Mouse (Mus musculus) Patski (cell line): ENCODE data around the gene Galns. TPM values are rescaled to one million over a fixed set of nuclear protein-coding genes. Genes with fewer than 3 reads are reported as not detected.
A peak's percentile ranks its signal among the peaks of the same experiment; 100 is the strongest.

ENCODE experiments used
- ATAC-seq: fragments of 100-300 bp; one replicate; pipeline ENCODE4 v1.8.0; 2021
- CTCF ChIA-PET: fragments of 350-600 bp; sonication (Branson Sonifier 250); formaldehyde crosslinking; loops from one replicate; lab custom pipeline; 2022; ENCODE audit warnings: inconsistent platforms; lab: Charles Lee
- POLR2A ChIA-PET: fragments of 350-600 bp; sonication (Branson Sonifier 250); formaldehyde crosslinking; loops from one replicate; lab custom pipeline; 2022; ENCODE audit warnings: antibody characterized with exemption, inconsistent platforms; lab: Charles Lee
- DNase-seq: peaks from one replicate; pipeline ENCODE4 v3.0.0-alpha.2; 2011; ENCODE audit warnings: low read depth, low spot score
- H3K27me3 ChIP-seq: fragments of 371-371 bp; one replicate; pipeline ENCODE4 v1.5.1; 2021
- CTCF ChIP-seq: fragments of 100-300 bp; IDR thresholded peaks from one replicate; pipeline ENCODE4 v1.5.1; 2021
- in situ Hi-C: fragments of 300-500 bp; cut with MboI; formaldehyde crosslinking; loops from 3 replicates; pipeline ENCODE4 v1.11.1; 2018; ENCODE audit warnings: low pct_unique_long_range_greater_than_20kb, mixed read lengths
- polyA plus RNA-seq: library from polyadenylated mRNA; unstranded; gene quantifications from one replicate; pipeline ENCODE4 v1.2.3, GENCODE M21; 2021

Galns gene
- polyA plus RNA-seq, 1 experiment from 2014 or later: 60.3 TPM

GRCm38 (mm10) chr8:122569996-122570395 is 41.3 kb downstream of the Galns start:
- no peak for TF ChIP-seq CTCF
- no peaks in the 10 kb centered on the region for H3K27me3 ChIP-seq
- ChIA-PET CTCF (interaction anchor here (2.6 kb wide), 1 partner anchor 40 kb away, joined by 6 read pairs; the partner anchor contains the start of genes Galns and Trappc2l), POLR2A (no interaction called here)
- DNase-seq (no peak), ATAC-seq (no peak)
- in situ Hi-C loops: no loop called here

GRCm38 (mm10) chr8:122569329-122569728 is 41.9 kb downstream of the Galns start:
- ATAC-seq (no peak), DNase-seq (no peak)
- in situ Hi-C loops: no loop called here
- CTCF ChIA-PET: interaction anchor here (2.6 kb wide), 1 partner anchor 41 kb away, joined by 6 read pairs; the partner anchor contains the start of genes Galns and Trappc2l
- TF ChIP-seq CTCF: no peak
- no peaks in the 10 kb centered on the region for H3K27me3 ChIP-seq
- POLR2A ChIA-PET: interaction anchor here (4.0 kb wide), 1 partner anchor 41 kb away, joined by 13 read pairs; the partner anchor contains the start of genes Galns and Trappc2l

DNA sequence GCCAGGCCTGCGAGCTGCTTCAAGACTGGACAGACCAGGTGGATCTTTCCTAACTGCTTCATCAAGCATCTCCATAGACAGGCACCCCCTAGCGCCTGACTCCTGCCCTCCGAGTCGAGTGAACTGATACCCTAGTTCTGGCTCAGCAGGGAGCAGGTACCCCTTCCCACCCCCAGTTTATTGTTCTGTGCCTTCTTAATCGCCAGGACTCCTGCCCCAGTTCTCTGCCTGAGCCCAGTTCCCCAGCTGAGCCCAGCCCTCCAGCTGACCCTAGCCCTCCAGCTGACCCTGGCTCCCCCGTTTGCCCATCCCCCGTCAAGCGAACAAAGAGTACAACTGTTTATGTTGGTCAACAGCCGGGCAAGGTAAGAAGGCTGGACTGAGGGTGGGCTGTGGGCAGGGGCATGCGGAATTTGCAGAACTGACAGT is 42.4 kb downstream of the Galns start:
- DNase-seq (no peak), ATAC-seq (no peak)
- ChIA-PET CTCF (interaction anchor here (2.6 kb wide), 1 partner anchor 42 kb away, joined by 6 read pairs; the partner anchor contains the start of genes Galns and Trappc2l), POLR2A (interaction anchor here (4.0 kb wide), 1 partner anchor 42 kb away, joined by 13 read pairs; the partner anchor contains the start of genes Galns and Trappc2l)
- in situ Hi-C loops: no loop called here
- no peaks in the 10 kb centered on the region for H3K27me3 ChIP-seq
- TF ChIP-seq CTCF: no peak

DNA sequence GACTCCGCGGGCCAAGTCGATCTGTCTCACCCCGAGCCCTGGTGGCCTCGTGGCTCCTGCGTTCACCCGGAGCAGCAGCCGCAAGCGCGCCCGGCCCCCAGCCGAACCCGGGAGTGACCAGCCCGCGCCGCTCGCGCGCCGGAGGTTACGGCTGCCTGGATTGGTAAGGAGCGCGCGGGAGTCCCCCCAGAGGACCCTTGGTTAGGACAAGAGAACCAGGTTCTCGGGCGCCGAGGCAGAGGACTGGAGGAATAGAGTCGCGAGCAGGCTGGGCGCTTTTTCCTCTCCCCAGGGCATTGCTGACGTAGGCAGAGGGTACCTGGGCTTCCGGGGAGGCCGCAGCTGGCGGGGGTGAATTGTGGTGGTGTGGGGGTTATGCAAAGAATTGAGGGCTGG is 43.2 kb downstream of the Galns start:
- no peaks in the 10 kb centered on the region for H3K27me3 ChIP-seq
- ChIA-PET CTCF (interaction anchor here (2.6 kb wide), 1 partner anchor 42 kb away, joined by 6 read pairs; the partner anchor contains the start of genes Galns and Trappc2l), POLR2A (interaction anchor here (1.1 to 4.0 kb wide), 3 partner anchors 8 to 43 kb away, joined by 4 to 13 read pairs (median 11); partner anchors contain the start of genes Aprt, Galns and Trappc2l)
- TF ChIP-seq CTCF: no peak
- DNase-seq: no peak
- in situ Hi-C loops: no loop called here
- ATAC-seq: peak; percentile 1

- no peaks in the 10 kb centered on the region for H3K27me3 ChIP-seq
- ATAC-seq (peak; percentile 65), DNase-seq (peak; percentile 68)
- ChIA-PET POLR2A (interaction anchor here (1.1 to 4.0 kb wide), 4 partner anchors 9 to 44 kb away, joined by 3 to 13 read pairs (median 8); partner anchors contain the start of genes Aprt, Galns and Trappc2l), CTCF (interaction anchor here (1.2 to 2.6 kb wide), 3 partner anchors 26 to 124 kb away, joined by 3 to 6 read pairs (median 4); partner anchors contain the start of genes Galns, Mvd and Trappc2l)
- TF ChIP-seq CTCF: no peak
- in situ Hi-C loops: no loop called here
Measured at GRCm38 (mm10) chr8:122567361-122568108, 43.7 kb downstream of the Galns start, which contains the start of gene Cdt1. Gene Cdt1 (plus strand): TSS chr8:122568015.

- in situ Hi-C loops: no loop called here
- DNase-seq (no peak), ATAC-seq (peak; percentile 8)
- TF ChIP-seq CTCF: no peak
- POLR2A ChIA-PET: interaction anchor here (0.9 to 4.0 kb wide), 5 partner anchors 10 to 44 kb away, joined by 3 to 13 read pairs (median 4); partner anchors contain the start of genes Aprt, Galns and Trappc2l
- no peaks in the 10 kb centered on the region for H3K27me3 ChIP-seq
- CTCF ChIA-PET: interaction anchor here (1.2 kb wide), 2 partner anchors 25 to 123 kb away, joined by 3 to 4 read pairs; partner anchors contain the start of gene Mvd
Measured at GRCm38 (mm10) chr8:122566766-122567165, 44.5 kb downstream of the Galns start.

GRCm38 (mm10) chr8:122564363-122565352 is 46.6 kb downstream of the Galns start:
- no peaks in the 10 kb centered on the region for H3K27me3 ChIP-seq
- no peak for DNase-seq
- ChIA-PET POLR2A (interaction anchor here (1.2 kb wide), 1 partner anchor 15 kb away, joined by 3 read pairs; no protein-coding TSS in a partner anchor), CTCF (interaction anchor here (1.6 kb wide), 1 partner anchor 9 kb away, joined by 3 read pairs; no protein-coding TSS in a partner anchor)
- ATAC-seq: no peak
- in situ Hi-C loops: no loop called here
- no peak for TF ChIP-seq CTCF

DNA sequence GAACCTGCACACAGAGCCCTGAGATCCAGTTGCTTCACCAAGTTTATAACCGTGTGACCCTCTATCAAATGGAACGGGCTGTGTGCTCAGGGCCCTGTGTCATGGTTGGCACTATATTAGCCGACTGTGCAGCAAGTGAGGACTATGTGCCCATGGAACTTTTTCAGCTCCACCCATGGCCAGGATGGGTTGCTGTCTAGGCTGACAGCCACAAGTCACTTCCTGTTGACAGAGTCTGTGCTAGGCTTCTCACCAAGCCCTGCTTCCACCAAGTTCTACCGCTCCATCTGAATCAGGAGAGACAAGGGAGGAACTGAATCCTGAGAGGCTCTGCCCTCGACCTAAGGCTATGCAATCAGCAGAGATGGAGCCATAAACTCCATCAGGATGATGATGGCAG is 50.1 kb downstream of the Galns start:
- ChIA-PET POLR2A (no interaction called here), CTCF (no interaction called here)
- DNase-seq (no peak), ATAC-seq (no peak)
- no peaks in the 10 kb centered on the region for H3K27me3 ChIP-seq
- in situ Hi-C loops: no loop called here
- no peak for TF ChIP-seq CTCF

DNA sequence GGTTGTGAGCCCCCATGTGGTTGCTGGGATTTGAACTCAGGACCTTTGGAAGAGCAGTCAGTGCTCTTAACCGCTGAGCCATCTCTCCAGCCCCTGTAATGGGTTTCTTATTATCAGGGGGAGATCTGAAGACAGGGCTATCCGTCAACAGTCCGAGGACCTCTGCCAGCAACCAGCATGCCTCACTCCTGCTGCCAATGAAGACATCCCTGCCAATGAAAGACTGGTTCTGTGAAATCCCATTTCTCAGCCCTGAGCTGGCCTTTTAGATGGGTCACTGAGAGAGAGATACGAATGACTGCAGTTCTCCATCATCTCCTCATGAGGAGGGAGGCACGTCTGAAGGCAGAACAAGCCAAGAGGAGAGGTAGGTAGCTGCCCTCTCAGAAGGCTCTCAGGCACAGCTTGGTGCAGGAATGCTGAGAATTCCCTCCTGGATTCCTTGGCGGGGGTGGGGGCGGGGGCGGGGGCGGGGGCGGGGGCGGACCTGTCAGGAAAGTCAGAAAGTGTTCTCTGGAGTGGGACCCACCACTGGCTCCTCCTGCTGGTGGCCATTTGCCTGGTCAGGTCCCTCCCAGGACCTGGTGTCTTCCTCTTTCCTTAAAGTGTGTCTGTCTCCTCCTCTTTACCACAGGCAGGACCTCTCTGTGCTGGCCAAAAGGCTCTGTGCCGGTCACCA is 52.5 kb downstream of the Galns start:
- DNase-seq: no peak
- no peaks in the 10 kb centered on the region for H3K27me3 ChIP-seq
- in situ Hi-C loops: loop anchor here (10.0 kb wide), 1 partner anchor 54 kb away; no protein-coding TSS in a partner anchor
- no peak for TF ChIP-seq CTCF
- ATAC-seq: no peak
- CTCF ChIA-PET: no interaction called here
- POLR2A ChIA-PET: no interaction called here
